Mouse (Mus musculus) kidney, postnatal 14 days (tissue): ENCODE data around the gene Fyb2.

Experiments used
- DNase-seq: peaks from one replicate; pipeline ENCODE4 v3.0.0; 2022; ENCODE audit warnings: mixed read lengths

Gene Fyb2

DNA sequence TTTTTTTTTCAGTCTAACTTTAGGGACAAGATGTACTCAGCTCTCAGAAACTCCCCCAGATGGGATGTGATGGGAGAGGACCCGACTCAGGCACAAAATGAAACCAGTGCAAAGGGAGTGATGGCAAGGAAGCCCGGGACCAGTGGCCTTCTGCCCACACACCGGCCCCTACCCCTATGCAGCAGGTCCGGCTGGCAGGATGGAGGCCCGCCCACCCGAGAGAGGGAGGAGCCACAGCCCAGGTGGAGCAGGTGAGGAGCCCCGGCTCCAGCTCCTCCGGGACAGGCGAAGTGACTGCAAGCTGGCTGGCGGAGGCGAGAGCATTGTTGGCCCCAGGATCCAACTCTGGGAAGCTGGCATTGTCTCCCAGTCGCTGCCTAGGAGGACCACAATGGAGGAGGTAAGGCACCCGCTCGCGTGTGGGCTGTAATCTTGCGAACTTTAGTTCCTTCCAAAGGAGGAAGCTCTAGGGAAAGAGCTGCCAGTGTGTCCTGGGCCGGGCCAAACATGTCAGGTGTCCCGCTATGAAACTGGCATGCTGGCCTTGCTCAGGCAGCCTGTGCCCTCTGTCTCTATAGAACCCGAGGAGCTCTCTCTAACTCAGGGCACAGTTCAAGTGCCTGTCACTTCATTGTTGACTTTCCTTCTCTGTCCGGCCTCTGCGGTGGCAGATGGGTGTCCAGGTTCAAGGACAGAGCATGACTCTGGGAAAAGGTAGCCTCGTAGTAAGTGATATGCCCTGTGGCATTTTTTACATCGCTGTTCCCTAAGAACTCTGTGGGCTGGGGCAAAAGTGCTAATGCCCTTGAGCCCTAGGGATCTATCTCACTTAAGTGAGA, at the start of gene Fyb2:
TSS of gene Fyb2 (plus strand) at position 166 of the 839 bp plus-strand sequence.
- peak; percentile 35 for DNase-seq

DNA sequence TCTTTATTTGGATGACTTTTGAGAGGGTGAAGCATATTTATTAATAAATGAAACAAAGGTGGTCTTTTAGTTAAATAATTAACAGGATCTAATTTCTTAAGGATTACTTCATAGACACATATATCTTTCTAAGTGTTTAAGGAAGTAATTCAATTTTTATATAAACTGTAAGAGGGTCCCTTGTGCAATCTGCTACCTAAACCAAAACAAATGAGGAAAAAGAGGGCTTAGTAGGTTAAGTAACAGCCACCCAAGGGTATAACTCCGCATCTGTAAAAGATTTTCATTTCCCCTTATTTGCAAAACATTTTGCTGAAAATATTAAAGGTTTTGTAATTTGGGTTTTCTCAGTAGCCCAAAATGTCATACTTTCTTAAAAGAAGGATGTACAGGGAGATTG, 48.9 kb upstream of the Fyb2 start:
- no peak for DNase-seq

DNA sequence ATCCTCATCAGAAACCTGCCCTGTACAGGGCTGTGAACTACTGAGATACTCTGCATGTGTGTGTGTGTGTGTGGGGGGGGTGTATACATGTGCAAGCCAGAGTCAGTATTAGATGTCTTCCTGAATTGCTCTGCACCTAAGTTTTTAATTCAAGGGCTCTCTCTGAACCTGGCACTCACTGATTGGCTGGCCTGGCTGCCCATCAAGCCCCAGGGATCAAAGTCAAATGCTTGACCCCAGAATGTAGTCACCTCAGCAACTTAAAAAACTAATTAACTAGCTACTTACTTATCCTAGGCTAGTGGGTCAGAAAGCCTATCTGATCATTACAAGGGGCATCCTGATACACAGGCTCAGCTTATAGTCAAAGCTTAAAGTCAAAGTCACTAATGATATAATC, 43.7 kb upstream of the Fyb2 start:
- peak; percentile 59 for DNase-seq

DNA sequence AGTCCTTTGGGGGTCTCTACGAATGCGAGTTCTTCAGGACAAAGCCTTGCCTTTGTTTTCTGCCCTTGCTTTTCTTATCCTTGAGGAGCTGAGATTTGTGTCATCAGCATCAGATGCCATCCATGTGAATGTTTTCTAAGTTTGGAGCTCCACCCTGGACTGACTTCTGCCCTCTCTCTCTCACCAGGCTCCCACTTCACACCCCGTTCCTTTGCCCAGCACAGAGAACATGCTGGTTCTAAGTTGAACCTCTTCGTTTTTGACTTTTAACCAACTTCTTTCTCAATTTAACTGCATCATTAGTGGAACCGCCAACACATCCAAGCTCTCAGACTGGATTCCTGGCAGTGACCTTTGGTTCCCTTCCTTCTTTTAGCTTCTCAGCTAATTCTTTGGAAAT, 43.1 kb upstream of the Fyb2 start:
- DNase-seq = no peak

DNA sequence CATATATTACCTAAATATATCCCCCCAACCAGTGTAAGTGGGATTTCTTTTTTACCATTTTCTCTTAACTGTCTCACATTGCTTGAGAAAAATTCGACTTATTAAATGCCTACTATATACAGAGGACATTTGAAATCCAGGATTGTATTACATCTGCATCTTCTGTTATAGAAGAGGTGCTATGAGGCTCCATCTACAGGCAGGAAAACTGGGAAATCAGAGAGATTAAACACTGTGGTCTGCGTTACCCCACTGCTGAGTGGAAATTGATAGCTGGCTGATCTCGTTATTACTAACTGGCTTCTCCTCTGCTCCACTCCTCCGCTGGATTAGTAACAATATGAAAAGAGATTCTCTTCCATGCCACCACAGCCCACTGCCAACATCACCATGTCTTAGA, 37.4 kb upstream of the Fyb2 start:
- no peak for DNase-seq

DNA sequence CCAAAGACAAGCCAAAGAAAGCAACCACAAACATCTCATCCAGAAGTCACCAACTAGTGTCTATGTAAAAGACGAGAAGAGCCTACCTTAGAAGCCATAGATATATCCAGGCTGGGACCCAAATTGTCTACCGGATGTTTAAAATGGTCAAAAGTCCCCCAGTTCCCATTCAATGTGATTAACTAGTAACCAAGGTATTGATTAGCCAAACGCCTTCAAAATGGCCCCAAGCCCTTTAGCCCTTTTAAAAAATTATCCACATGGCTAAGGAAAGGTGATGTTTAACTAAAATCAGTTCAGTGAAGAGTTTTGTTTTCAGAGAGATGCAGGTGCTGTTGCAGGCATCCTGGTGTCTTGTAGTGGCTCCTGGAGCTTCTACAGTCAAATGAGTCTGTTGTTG, 36.9 kb upstream of the Fyb2 start, which contains the start of gene C8a:
TSS of gene C8a (minus strand) at position 76 of the 400 bp plus-strand sequence.
- DNase-seq = no peak

DNA sequence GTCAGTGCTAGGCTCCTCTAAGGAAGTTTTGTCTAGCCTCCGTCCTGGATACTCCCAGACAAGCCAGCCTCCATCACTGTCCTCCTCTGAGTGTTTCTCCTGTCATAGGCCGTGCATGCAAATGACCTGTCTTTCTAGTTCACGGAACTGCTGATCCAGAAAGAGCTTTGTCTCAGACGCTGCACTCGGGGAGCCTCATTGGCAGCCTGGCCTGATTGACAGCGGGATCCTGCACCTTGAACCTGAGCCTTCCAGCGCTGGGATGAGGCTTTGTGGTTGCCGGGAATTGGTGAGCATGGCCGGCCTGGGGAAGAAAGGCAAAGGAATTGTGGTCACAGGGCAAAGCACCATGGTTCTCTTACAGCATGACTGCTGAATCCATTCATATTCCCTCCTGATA, 25.8 kb upstream of the Fyb2 start:
- DNase-seq = peak; percentile 22

DNA sequence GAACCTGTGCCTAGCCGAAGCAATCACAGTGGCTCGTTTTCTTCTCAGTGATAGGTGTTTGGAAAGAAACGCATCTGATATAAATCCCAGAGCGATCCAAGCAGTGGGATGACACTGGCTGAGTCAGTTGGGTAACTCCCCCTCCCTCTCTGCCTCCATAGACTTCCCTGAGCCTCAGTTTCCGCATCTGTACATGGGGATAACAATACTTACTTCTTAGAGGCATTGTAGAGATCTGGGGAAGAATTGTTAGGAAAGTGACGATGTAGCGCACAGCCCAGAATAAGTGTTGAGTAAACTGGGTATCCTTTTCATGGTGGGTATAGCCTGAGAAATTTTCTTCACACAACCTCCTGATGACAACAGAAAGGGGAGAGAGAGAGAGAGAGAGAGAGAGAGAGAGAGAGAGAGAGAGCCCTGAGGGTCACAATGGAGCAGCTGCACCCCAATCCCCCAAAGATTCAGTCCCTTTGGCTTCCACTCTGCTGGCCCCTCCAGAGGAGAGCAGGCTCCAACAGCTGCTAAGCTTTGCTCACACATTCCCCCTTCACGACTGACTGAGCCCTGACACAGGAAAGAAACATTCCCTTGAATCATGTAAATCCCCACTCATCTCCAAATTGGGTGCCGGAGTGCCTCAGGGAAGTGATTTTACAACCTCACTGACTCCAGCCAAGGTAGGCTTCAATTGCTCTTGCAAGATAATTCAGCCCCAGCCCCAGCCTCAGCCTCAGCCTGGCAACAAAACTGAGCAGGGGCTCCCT, 24.6 kb upstream of the Fyb2 start:
- peak; percentile 14 for DNase-seq

DNA sequence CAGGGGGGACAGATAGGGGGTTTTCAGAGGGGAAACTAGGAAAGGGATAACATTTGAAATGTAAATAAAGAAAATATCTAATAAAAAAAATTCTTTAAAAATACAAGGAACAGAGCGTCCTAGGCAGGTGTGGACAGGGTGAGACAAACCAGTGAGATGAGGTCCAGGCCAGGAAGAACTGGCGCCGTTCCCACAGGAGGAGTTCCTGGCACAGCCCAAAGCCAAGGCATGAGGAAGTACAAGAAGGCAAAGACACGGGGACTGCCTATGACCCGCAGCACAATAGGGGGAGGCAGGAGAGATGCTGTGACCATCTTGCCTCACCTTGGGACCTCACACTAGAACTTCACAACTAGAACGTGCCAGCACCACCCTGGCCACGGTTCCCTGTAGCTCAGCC, 21.5 kb upstream of the Fyb2 start:
- DNase-seq = peak; percentile 27

DNA sequence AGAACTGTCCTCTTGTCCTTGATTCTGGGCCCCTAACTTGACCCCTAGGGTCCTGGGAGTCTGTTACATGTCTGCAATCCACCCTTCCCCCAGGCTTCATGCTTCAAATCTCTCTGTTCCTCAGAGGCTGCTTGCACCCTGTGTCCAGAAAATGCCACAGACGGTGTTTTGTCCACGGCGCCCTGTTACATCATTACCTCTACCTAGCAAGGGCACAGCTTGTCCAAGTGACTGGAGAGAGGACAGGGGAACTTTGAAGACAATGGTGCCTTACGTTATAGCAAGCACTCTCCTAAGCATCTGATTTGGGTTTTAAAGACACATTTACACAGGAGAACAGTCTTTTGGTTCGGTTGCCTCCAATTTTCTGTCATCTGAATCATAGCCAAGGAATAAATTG, 19.7 kb upstream of the Fyb2 start:
- no peak for DNase-seq

DNA sequence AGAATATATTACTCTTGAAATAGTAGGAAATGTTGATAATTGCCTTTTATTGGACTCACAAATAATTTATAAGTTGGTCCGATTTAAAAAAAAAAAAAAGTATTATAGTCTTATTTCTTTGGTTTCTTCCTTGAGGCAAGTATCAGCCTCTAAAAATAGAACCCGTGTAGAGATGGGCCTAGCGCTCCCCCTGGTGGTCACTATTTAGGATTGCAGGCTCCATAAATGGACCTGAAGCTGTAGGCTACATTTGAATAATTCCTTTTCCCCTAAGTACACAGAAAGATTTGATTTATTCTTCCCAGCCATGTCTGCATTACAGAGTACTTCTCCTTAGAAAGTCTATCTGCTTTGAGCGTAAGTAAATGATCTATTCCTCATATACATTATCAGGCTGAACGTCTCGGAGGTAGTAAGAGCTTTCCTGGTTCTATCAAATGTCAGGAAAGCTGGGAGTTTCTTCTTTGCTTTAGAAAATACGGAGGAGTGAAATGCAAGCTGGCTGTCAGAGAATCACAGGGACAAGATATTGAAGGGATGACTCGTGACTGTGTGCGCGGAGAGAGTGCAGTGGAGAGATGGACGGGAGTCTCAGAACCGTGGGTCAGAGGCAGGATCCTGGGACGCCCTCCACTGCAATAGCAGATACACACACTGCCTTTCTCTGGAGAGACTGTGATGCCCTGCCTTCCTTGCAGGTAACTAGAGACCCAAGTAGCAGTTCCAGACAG, 19.1 kb upstream of the Fyb2 start:
- DNase-seq = peak; percentile 59

DNA sequence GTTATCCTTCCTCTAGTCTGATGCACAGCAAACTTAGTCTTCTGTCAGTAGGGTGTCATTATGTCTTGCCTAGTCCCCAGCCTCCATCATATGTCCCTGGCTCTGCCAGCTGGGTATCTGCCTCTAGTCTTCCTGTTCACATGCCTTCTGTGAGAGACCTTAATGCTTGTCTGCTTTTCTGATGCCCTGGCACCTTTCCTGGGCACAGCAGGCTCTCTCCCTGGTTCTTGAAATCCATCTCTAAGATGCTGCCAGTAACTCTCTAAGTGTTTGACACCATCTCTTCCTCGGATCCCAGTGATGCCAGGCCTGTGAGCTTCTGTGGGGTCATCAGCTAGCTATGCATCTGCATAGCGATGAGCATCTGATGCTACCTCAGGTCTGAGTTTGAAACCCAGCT, 10.4 kb upstream of the Fyb2 start:
- no peak for DNase-seq

DNA sequence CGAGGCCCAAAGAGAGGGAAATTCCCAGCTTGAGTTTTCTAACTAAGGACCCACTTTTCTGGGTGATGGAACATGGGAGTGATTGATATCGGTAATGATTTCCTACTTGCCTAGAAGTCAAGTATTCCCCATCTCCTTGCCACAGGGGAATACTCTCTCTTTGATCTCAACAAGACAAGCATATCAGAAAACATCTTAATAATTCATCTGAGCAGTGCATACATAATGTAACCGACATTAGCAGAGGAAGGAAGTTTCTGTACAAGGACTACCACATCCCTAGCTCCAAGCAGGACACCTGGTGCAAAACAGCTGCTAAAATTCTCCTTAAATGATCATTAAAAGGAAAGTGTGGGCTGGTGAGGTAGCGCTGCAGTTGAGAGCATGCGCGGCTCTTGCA, 8.2 kb upstream of the Fyb2 start:
- DNase-seq = no peak

DNA sequence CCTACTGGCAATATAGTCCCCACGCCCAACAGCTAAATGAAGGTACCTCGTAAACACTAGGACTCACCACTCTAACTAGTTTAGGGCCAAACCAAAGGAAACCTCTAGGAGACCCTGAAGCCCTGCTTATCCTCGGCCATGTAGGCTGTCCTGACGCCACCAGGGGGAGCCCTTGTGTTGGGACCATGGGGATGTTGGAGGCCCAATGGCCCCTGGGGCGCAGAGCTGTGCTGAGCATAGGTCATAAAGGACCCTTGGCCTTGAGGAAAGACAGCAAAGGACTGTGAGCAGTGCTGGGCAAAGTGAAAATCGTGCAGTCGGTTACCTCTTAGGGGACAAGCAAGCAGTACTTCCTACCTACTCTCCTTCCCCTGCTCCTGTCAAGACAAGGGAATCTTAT, 1.6 kb upstream of the Fyb2 start:
- DNase-seq = peak; percentile 84

DNA sequence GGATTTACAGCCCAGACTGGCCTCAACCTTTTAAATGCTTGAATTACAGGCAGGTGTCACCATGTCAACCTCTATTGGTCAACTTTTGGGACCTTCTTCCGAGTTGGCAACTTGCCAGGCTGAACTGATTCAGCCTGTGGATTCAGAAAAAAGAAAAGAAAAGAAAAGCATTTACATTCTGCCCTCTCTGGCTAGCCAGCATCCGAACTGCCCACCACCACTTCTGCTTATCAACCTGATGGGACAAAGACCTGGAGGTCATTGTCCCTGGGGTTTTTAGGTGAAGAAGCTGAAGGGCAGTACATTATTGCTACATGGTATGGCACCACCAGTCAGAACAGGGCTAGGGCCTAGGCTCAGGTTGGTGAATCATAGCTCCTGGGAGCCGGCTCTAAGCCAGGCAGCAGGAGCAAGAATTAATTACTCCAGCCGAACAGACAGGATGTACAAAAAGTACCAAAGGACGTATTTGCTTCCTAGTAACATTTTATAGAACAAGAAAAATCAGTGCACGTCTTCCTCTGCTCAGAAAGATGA, 1.5 kb downstream of the Fyb2 start:
- DNase-seq = no peak

DNA sequence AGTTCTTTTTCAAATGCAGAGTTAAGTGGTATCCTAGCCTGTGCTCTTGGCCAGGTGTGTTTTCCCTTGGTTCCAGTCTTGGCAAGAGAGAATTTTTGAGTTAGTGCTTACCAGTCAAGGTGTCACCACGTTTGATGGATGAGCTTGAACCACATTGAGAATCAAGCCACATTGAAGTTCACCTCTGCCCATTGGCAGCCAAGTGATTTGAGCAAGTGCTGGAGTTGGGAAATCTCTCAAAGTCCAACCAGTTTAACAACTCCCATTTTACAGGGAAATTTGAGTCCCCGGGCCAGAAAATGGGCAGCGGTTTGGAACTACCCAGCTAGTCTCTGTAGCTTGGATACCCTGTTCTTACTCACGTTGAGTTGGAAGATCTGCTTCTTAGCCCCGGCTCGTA, 4.8 kb downstream of the Fyb2 start:
- DNase-seq = no peak

DNA sequence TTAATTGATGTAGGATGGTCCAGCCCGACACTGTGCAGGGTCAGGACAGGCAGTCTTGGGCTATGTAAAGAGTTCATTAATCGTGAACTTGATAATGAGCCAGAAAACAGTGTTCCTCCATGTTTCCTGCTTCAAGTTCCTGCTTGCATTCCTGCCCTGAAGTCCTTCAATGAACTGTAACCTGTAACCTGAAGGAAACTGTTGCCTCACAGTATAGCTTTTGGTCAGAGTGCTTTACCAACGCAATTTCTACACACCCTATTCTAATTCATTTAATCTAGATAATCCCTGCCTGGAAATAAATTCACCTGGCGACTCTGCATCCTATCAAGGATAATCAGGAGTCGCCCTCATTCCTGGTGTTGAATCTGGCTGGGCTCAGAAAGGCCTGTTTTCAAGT, 12.1 kb downstream of the Fyb2 start:
- no peak for DNase-seq

DNA sequence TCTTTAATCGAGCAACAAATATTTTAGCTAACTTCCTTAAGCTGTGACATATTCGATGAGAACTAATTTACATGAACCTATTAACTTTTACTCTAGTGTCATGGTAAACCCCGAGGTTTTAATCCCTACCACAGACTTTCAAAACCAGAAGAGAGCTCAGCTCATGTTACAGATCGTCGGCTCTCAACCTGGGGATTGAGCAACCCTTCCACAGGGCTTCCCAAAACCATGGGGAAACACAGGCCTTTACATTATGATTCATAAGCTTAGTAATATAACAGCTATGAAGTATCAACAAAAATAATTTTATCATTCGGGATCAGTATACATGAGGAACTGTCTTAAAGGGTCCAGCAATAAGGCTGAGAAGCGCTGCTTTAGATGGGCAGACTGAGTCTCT, 15.9 kb downstream of the Fyb2 start:
- DNase-seq = no peak

DNA sequence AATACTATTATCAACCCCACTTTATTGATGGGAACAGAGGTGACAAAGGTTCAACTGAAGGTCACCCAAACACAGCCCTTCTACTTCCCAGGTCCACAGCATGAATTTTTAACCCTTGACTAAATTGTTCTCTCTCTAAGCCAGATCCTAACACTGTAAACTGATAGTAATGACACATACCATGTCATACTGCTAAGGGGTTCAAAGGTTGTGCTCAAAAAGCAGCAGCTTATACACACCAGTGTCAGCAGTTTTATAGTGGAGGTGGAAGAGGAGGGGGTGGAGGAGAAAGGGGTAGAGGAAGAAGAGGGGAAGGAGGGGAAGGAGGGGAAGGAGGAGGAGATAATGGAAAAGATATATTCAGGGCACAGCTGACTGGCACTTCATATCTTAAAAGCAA, 20.4 kb downstream of the Fyb2 start:
- DNase-seq = no peak

DNA sequence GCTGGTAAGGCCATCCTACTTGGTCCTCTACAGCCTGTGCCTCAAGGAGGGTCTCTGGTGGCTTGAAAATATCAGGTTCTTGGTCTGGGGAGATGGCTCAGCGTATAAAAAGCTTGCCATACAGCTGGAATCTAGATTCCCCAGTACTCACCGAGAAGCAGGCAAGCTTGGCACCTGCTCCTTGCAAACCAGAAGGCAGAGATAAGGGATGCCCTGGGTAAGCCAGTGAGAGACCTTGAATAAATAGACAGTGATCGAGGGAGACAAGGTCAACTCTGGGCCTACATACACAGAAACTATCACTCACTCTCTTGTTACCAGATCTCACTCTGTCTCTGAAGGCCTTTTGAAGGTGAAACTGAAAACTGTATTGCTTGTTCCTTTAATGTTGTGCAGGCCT, 21.7 kb downstream of the Fyb2 start:
- DNase-seq = no peak

DNA sequence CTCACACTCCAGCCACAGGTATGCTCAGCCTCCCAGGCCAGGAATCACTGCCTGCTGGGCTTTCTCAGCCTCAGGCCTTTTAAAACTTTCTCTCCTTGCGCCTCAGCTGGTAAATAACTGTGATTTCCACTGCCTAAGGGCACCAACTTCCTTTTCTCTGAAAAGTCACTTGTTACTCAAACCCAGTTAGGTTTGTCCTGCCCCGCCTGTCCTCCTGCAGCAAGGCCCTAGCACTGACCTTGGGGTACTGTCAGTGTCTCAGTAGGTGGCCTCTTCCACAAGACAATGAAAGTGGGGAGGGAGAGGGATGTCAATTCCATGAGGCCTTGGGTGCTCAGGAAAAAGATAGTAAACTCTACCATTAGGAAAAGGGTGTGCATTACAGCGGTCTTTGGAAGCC, 22.2 kb downstream of the Fyb2 start:
- DNase-seq = no peak

DNA sequence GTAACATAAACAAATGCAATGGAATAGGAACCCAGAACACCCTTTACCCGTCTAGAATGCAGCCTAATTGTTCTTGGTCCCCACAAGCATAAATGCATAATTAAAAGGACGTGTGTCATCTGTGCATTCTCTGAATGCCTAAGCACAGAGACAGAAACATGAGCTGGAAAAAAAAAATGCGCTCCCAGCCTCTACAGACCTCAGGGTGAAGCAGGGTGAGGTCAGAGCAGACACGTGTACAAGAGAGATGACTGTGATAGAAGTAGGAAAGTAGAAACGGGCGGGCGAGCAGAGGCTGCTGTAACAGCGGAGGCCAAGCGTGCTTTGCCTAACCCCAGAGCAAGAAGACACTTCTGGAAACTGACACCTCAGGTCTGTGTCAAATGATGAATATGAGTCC, 22.8 kb downstream of the Fyb2 start:
- DNase-seq = no peak

DNA sequence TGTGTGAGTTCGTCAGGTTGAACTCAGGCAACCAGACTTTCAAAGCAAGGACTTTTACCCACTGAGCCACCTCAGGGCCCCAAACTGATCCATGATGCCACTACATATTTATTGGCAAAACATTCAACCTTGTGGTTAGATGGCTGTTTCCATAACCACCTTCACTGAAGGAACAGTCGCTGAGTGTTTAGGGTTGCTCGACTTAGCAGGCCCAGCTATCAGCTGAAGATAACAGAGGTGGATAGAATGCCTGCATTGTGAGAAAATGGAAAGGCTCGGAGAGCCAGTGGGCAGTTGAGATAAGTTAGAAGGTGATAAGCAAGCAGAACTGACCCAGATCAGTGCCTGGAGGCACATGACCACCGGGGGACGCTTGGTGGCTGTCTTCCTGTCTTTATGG, 26.3 kb downstream of the Fyb2 start:
- DNase-seq = no peak
